ENCODE assay signal across 8 mouse cellular contexts in the genomic region with DNA sequence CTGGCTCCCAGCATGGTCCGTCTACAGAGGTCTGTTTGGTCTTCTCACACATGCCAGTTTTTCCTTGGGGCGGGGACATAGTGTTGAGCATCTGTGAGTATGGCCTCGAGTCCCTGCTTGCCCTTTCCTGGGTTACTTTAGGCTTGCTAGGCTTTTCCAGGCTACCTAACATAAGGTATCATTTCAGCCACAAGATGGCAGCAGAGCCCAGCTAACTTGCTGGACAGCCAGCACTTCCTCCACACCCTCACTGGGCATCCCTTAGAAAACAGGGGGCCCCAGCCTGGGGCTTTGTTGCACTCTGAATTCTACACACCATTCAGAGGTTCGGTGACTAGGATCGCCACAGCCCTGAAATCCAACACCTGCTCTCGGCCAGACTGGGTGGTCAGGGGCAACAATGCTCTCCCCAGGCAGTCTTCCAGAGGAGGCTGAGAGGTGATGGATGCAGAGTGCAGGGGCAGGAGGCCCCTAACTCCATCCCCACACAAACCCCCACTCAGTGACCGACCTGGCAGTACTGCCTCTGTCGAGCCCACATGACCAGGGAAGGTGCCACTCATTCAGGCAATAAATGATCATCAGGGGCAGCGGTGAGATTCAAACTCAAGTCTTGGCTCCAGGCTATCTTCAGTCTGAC. TPM values are rescaled to one million over a fixed set of nuclear protein-coding genes. Genes with fewer than 3 reads are reported as not detected.
DNase-seq lines count a peak whose midpoint lies in the region; ATAC-seq and TF ChIP-seq lines count a peak whose summit lies in the region.

No protein-coding gene starts in this region.

- H3K4me1 ChIP-seq in embryonic facial prominence, embryonic 12.5 days, result peaks cover 3% of the 10 kb centered on the region; the same call in 1 of the 2 replicates
- H3K4me1 ChIP-seq in heart, embryonic 14.5 days (ENCODE audit: control insufficient read depth in 2 of 2, insufficient read depth in 2 of 2, low read length in 2 of 2), result peaks cover 4 to 5% of the 10 kb centered on the region in 2 experiments; a peak in 1 of 4 replicates
- H3K4me1 ChIP-seq in liver, embryonic 11.5 days (replicated peaks; ENCODE audit: control insufficient read depth, insufficient read depth, low read length), result no peaks in the 10 kb centered on the region
- H3K4me1 ChIP-seq in neural tube, embryonic 11.5 days (ENCODE audit: control insufficient read depth, insufficient read depth, low read length), result peaks cover 4% of the 10 kb centered on the region; the same call in 1 of the 2 replicates
- no peaks in the 10 kb centered on the region for H3K4me1 ChIP-seq in testis, adult 2 months (ENCODE audit: control insufficient read depth, insufficient read depth, low read length)

- DNase-seq in B cell, adult 2 months, result peak; percentile 81 to 82
- peak; percentile 77 for DNase-seq in adrenal gland, postnatal 25 days
- peak; percentile 93 for DNase-seq in kidney, postnatal 10 days
- DNase-seq in liver, embryonic 11.5 days (ENCODE audit: low spot score), result peak; percentile 74
- DNase-seq in neural tube, embryonic 11.5 days (ENCODE audit: low spot score), result peak; percentile 84

- peak; percentile 63; the same call in 1 of the 2 replicates for TF ChIP-seq CTCF in testis, adult 2 months (IDR thresholded peaks at IDR 0.05; ENCODE audit: control insufficient read depth, insufficient read depth, insufficient replicate concordance, low read depth, low read length)

- 18% methylated on average over 9 of the region's 9 CpGs for WGBS in embryonic facial prominence, embryonic 12.5 days
- WGBS in heart, embryonic 14.5 days, result 23% methylated on average over 9 of the region's 9 CpGs
- WGBS in liver, embryonic 11.5 days, result 25% methylated on average over 9 of the region's 9 CpGs
- 23% methylated on average over 9 of the region's 9 CpGs for WGBS in neural tube, embryonic 11.5 days

- no peak for TF ChIP-seq POLR2A in testis, adult 2 months (IDR thresholded peaks at IDR 0.05; ENCODE audit: control insufficient read depth, low read depth, low read length)

- H3K36me3 ChIP-seq in embryonic facial prominence, embryonic 12.5 days, result no peaks in the 10 kb centered on the region; the same call in 1 of the 2 replicates
- no peaks in the 10 kb centered on the region for H3K36me3 ChIP-seq in heart, embryonic 14.5 days (ENCODE audit: control insufficient read depth, insufficient read depth, low read length)
- no peaks in the 10 kb centered on the region for H3K36me3 ChIP-seq in liver, embryonic 11.5 days (ENCODE audit: control insufficient read depth, insufficient read depth, low read length)
- no peaks in the 10 kb centered on the region for H3K36me3 ChIP-seq in neural tube, embryonic 11.5 days (ENCODE audit: control insufficient read depth, insufficient read depth, low read length)
- no peaks in the 10 kb centered on the region for H3K36me3 ChIP-seq in testis, adult 2 months (ENCODE audit: control insufficient read depth, insufficient read depth, low read length)

- peak; percentile 23; the same call in 1 of the 2 replicates for ATAC-seq in embryonic facial prominence, embryonic 12.5 days (ENCODE audit: insufficient number of reproducible peaks, insufficient read depth, low FRiP score, low TSS enrichment)
- ATAC-seq in heart, embryonic 14.5 days (ENCODE audit: insufficient number of reproducible peaks, insufficient read depth, low FRiP score, low read depth), result 0 out of 2 replicates have a peak, but pooled peaks have one; percentile 19
- 0 out of 2 replicates have a peak, but pooled peaks have one; percentile 39 for ATAC-seq in liver, embryonic 11.5 days (replicated peaks; ENCODE audit: low FRiP score)
- ATAC-seq in neural tube, embryonic 11.5 days (ENCODE audit: insufficient read depth, low FRiP score, low TSS enrichment), result peak; percentile 63

- H3K4me2 ChIP-seq in embryonic facial prominence, embryonic 12.5 days (replicated peaks), result no peak overlapping the region
- no peak overlapping the region for H3K4me2 ChIP-seq in heart, embryonic 14.5 days (ENCODE audit: low read length)
- H3K4me2 ChIP-seq in liver, embryonic 11.5 days, result no peak overlapping the region
- no peak overlapping the region for H3K4me2 ChIP-seq in neural tube, embryonic 11.5 days (ENCODE audit: low read depth)

- H3K9ac ChIP-seq in embryonic facial prominence, embryonic 12.5 days, result peak overlapping the region; percentile 33; the same call in 1 of the 2 replicates
- no peak overlapping the region for H3K9ac ChIP-seq in heart, embryonic 14.5 days (ENCODE audit: low read length)
- H3K9ac ChIP-seq in liver, embryonic 11.5 days (ENCODE audit: low read depth, low read length), result no peak overlapping the region
- H3K9ac ChIP-seq in neural tube, embryonic 11.5 days (ENCODE audit: low read length), result no peak overlapping the region

- H3K27me3 ChIP-seq in embryonic facial prominence, embryonic 12.5 days, result no peaks in the 10 kb centered on the region
- no peaks in the 10 kb centered on the region for H3K27me3 ChIP-seq in heart, embryonic 14.5 days (ENCODE audit: control insufficient read depth, insufficient read depth, low read length)
- H3K27me3 ChIP-seq in liver, embryonic 11.5 days (replicated peaks; ENCODE audit: control insufficient read depth, insufficient read depth, low read length), result no peaks in the 10 kb centered on the region
- no peaks in the 10 kb centered on the region for H3K27me3 ChIP-seq in neural tube, embryonic 11.5 days (ENCODE audit: control insufficient read depth, insufficient read depth, low read length)
- no peaks in the 10 kb centered on the region for H3K27me3 ChIP-seq in testis, adult 2 months (ENCODE audit: control insufficient read depth, insufficient read depth, low read length)

- no peak overlapping the region for H3K4me3 ChIP-seq in embryonic facial prominence, embryonic 12.5 days
- H3K4me3 ChIP-seq in heart, embryonic 14.5 days (ENCODE audit: control insufficient read depth in 1 of 2, insufficient read depth in 1 of 2, low read depth in 1 of 2, low read length in 2 of 2), result no peak overlapping the region
- no peak overlapping the region for H3K4me3 ChIP-seq in liver, embryonic 11.5 days (ENCODE audit: low read depth, low read length)
- H3K4me3 ChIP-seq in neural tube, embryonic 11.5 days (ENCODE audit: low read depth, low read length), result no peak overlapping the region
- H3K4me3 ChIP-seq in testis, adult 2 months (ENCODE audit: control insufficient read depth, low read depth, low read length), result no peak overlapping the region

- no peak overlapping the region for H3K27ac ChIP-seq in embryonic facial prominence, embryonic 12.5 days
- no peak overlapping the region for H3K27ac ChIP-seq in heart, embryonic 14.5 days (replicated peaks in 1 of 2; ENCODE audit: control insufficient read depth in 1 of 2, insufficient read depth in 1 of 2, low read depth in 2 of 2, low read length in 2 of 2)
- no peak overlapping the region for H3K27ac ChIP-seq in liver, embryonic 11.5 days (ENCODE audit: low read depth, low read length)
- 0 out of 2 replicates have a peak overlapping the region, but pooled peaks have one; percentile 8 for H3K27ac ChIP-seq in neural tube, embryonic 11.5 days (ENCODE audit: low read depth, low read length)
- no peak overlapping the region for H3K27ac ChIP-seq in testis, adult 2 months (ENCODE audit: control insufficient read depth, insufficient read depth, low read depth, low read length)

- no peaks in the 10 kb centered on the region for H3K9me3 ChIP-seq in embryonic facial prominence, embryonic 12.5 days
- no peaks in the 10 kb centered on the region for H3K9me3 ChIP-seq in heart, embryonic 14.5 days (ENCODE audit: control insufficient read depth, low read length)
- H3K9me3 ChIP-seq in liver, embryonic 11.5 days (ENCODE audit: control insufficient read depth, low read length), result no peaks in the 10 kb centered on the region
- no peaks in the 10 kb centered on the region for H3K9me3 ChIP-seq in neural tube, embryonic 11.5 days (ENCODE audit: control insufficient read depth, low read length)

RNA-seq across cellular contexts. Expression of gene Akna, which starts 14.3 kb away (rescaled TPM):
- 2.7 and 3.8 TPM in 2 replicates for total RNA-seq in adrenal gland, postnatal 25 days (2021)
- 11.6 and 12.4 TPM in 2 replicates for polyA plus RNA-seq in embryonic facial prominence, embryonic 12.5 days (2016; fragmentation: Nextera tagmentation; extraction: Ambion mirVana)
- 1.9 and 2.2 TPM in 2 replicates for polyA plus RNA-seq in heart, embryonic 14.5 days (2014; fragmentation: Nextera tagmentation; extraction: Ambion mirVana)
- polyA plus RNA-seq in liver, embryonic 11.5 days (2014; fragmentation: Nextera tagmentation; extraction: Ambion mirVana), result 8.8 and 8.9 TPM in 2 replicates
- polyA plus RNA-seq in neural tube, embryonic 11.5 days (2014; fragmentation: Nextera tagmentation; extraction: Ambion mirVana), result 6.0 and 6.9 TPM in 2 replicates
- polyA plus RNA-seq in testis, adult 2 months (2012; rRNA removed), result 56.8 and 61.0 TPM in 2 replicates

RNA-seq across cellular contexts. Expression of gene Orm2, which starts 55.2 kb away (rescaled TPM):
- 3.3 and 6.7 TPM in 2 replicates for total RNA-seq in adrenal gland, postnatal 25 days (2021)
- polyA plus RNA-seq in embryonic facial prominence, embryonic 12.5 days (2016; fragmentation: Nextera tagmentation; extraction: Ambion mirVana), result not detected in 2 replicates
- not detected in 2 replicates for polyA plus RNA-seq in heart, embryonic 14.5 days (2014; fragmentation: Nextera tagmentation; extraction: Ambion mirVana)
- polyA plus RNA-seq in liver, embryonic 11.5 days (2014; fragmentation: Nextera tagmentation; extraction: Ambion mirVana), result not detected in 2 replicates
- polyA plus RNA-seq in neural tube, embryonic 11.5 days (2014; fragmentation: Nextera tagmentation; extraction: Ambion mirVana), result not detected in 2 replicates
- not detected in 2 replicates for polyA plus RNA-seq in testis, adult 2 months (2012; rRNA removed)
